Mouse (Mus musculus): ENCODE results near the gene Tbc1d24. TPM values are rescaled to one million over a fixed set of nuclear protein-coding genes. Genes with fewer than 3 reads are reported as not detected.
"Not testable (repeated sequence)": the region's sequence is repeated elsewhere in the genome, so short reads cannot be mapped to it uniquely, and the experiment has no call there.

The Tbc1d24 gene
- polyA plus RNA-seq, 1 experiment from 2014 or later: 30.7 TPM

DNA sequence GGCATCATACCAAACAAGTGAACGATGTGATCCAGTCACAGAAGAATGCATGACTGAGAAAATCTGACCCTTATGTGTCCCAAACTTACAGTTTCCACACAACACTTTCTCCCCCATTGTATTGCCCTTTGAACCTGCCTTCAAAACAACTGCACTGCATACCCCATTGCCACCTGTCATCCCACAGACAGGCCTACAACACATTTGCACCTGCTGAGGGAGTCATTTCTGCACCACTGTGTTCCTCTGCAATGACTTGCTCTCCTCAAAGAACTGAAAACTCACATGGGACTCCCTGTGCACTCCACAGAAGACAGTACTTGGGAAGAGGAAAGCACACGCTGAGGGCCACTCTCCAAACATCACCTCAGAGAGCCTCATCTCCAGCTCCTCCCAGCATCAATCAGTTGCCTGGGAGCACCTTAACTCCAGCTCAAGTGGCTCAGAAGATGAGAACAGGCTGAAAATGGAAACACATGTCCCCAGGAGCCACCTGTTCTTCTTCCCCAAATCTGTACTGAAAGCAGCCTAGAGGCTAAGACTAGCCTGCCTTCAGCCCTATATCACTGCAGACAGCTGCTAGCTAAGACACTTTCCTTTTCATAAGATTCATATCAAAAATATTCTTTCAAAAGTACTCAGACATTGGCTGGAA lies 68.0 kb downstream of the Tbc1d24 start:
- H3K36me3 ChIP-seq (replicated peaks): no peaks in the 10 kb centered on the region
- no peaks in the 10 kb centered on the region for H3K27me3 ChIP-seq (replicated peaks)
- H3K4me1 ChIP-seq: peaks cover 29% of the 10 kb centered on the region
- ATAC-seq (replicated peaks): no peak
- H3K27ac ChIP-seq: no peak overlapping the region
- WGBS: 82% methylated on average over 2 of the region's 2 CpGs
- H3K4me2 ChIP-seq: no peak overlapping the region
- no peak overlapping the region for H3K4me3 ChIP-seq
- no peaks in the 10 kb centered on the region for H3K9me3 ChIP-seq
- H3K9ac ChIP-seq: no peak overlapping the region

- H3K9ac ChIP-seq: no peak overlapping the region
- H3K4me2 ChIP-seq: no peak overlapping the region
- H3K4me1 ChIP-seq: peaks cover 6% of the 10 kb centered on the region; the same call in 1 of the 2 replicates
- H3K27me3 ChIP-seq (replicated peaks): no peaks in the 10 kb centered on the region
- H3K9me3 ChIP-seq: no peaks in the 10 kb centered on the region
- no peak overlapping the region for H3K4me3 ChIP-seq
- no peaks in the 10 kb centered on the region for H3K36me3 ChIP-seq (replicated peaks)
- no peak overlapping the region for H3K27ac ChIP-seq
- no peak for ATAC-seq (replicated peaks)
Measured at GRCm38 (mm10) chr17:24134062-24134461, 71.3 kb downstream of the Tbc1d24 start.

DNA sequence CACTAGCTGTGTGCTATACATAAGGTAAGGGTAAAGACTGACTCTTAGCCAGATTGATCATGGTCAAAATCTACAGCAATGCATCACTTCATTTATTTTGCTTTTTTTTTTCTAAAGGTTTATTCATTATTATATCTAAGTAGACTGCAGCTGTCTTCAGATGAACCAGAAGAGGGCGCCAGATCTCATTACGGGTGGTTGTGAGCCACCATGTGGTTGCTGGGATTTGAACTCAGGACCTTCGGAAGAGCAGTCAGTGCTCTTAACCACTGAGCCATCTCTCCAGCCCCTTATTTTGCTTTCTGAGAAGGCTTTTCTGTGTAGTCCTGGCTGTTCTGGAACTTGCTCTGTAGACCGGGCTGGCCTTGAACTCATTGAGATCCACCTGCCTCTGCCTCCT lies 72.4 kb downstream of the Tbc1d24 start:
- H3K27me3 ChIP-seq (replicated peaks); H3K4me2 ChIP-seq; ATAC-seq (replicated peaks); H3K9me3 ChIP-seq; H3K4me1 ChIP-seq; H3K36me3 ChIP-seq (replicated peaks); H3K9ac ChIP-seq; H3K4me3 ChIP-seq; H3K27ac ChIP-seq: not testable (repeated sequence)
- WGBS: 92% methylated on average over 4 of the region's 4 CpGs

DNA sequence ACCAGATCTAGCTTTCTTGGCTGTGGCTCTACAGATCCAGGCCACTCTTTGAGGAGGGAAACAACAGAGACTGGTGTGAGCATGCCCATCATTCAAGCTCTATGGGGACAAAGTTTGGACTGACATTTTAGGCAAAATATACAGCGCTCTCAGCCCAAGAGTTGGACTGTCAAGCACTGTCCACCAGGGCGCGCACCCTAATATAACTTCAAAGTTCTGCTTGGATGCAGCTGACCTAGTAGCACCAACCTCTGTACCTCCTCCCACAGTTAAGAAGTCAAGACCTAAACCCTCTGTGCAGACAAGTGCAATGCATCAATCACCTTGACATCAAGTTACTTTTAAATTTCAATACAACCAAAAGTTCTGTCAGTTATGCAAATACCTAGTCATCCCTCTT lies 73.8 kb downstream of the Tbc1d24 start:
- H3K9me3 ChIP-seq: no peaks in the 10 kb centered on the region
- no peak overlapping the region for H3K4me2 ChIP-seq
- no peaks in the 10 kb centered on the region for H3K27me3 ChIP-seq (replicated peaks)
- H3K4me3 ChIP-seq: no peak overlapping the region
- H3K9ac ChIP-seq: no peak overlapping the region
- no peak overlapping the region for H3K27ac ChIP-seq
- H3K4me1 ChIP-seq: no peaks in the 10 kb centered on the region
- H3K36me3 ChIP-seq (replicated peaks): no peaks in the 10 kb centered on the region
- 95% methylated on average over 3 of the region's 3 CpGs for WGBS
- ATAC-seq (replicated peaks): no peak

GRCm38 (mm10) chr17:24129246-24129645 lies 76.1 kb downstream of the Tbc1d24 start:
- H3K4me1 ChIP-seq; H3K27ac ChIP-seq; ATAC-seq (replicated peaks); H3K4me2 ChIP-seq; H3K36me3 ChIP-seq (replicated peaks); H3K9me3 ChIP-seq; H3K9ac ChIP-seq; H3K27me3 ChIP-seq (replicated peaks); H3K4me3 ChIP-seq: not testable (repeated sequence)
- WGBS: 87% methylated on average over 4 of the region's 4 CpGs

DNA sequence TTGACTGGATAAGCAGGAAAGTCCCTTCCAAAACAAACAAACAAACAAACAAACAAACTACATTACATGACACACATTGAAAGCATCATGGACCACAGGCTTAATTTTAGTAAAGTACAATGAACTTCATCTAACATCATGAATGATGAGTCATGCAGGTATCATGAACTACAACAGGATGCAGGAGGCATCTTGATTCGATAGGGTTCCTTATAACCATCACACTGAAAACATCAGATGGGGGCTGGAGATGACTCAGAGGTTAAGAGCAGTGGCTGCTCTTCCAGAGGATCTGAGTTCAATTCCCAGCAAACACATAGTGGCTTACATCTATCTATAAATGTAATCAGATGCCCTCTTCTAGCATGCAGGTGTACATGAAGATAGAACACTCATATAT lies 77.8 kb downstream of the Tbc1d24 start:
- no peaks in the 10 kb centered on the region for H3K36me3 ChIP-seq (replicated peaks)
- no peak overlapping the region for H3K9ac ChIP-seq
- WGBS: 90% methylated on average over 1 of the region's 1 CpGs
- H3K4me3 ChIP-seq: no peak overlapping the region
- H3K9me3 ChIP-seq: no peaks in the 10 kb centered on the region
- no peaks in the 10 kb centered on the region for H3K27me3 ChIP-seq (replicated peaks)
- H3K4me2 ChIP-seq: no peak overlapping the region
- no peak for ATAC-seq (replicated peaks)
- H3K4me1 ChIP-seq: no peaks in the 10 kb centered on the region
- no peak overlapping the region for H3K27ac ChIP-seq

GRCm38 (mm10) chr17:24126801-24127200 lies 78.6 kb downstream of the Tbc1d24 start:
- no peak for ATAC-seq (replicated peaks)
- no peak overlapping the region for H3K4me2 ChIP-seq
- H3K36me3 ChIP-seq (replicated peaks): no peaks in the 10 kb centered on the region
- H3K27ac ChIP-seq: no peak overlapping the region
- no peaks in the 10 kb centered on the region for H3K4me1 ChIP-seq
- H3K4me3 ChIP-seq: no peak overlapping the region
- 79% methylated on average over 3 of the region's 3 CpGs for WGBS
- H3K27me3 ChIP-seq (replicated peaks): no peaks in the 10 kb centered on the region
- no peak overlapping the region for H3K9ac ChIP-seq
- H3K9me3 ChIP-seq: no peaks in the 10 kb centered on the region

Small RNA genes within 50 kb of the gene (microRNA-seq; reads per million reads assigned to microRNA genes)
- 0.74 reads per million for gene Mir5134
- not detected for gene Mir6965

Other genes starting within 250 kb of the Tbc1d24 start
- gene Prss30, start 225.0 kb downstream of the Tbc1d24 start, polyA plus RNA-seq (2015; fragmentation: Nextera tagmentation; extraction: Ambion mirVana): not detected in 2 replicates
- gene Prss22, start 207.5 kb downstream of the Tbc1d24 start, polyA plus RNA-seq (2015; fragmentation: Nextera tagmentation; extraction: Ambion mirVana): not detected in 2 replicates
- 0.36 and 0.44 TPM in 2 replicates for gene Prss27, start 167.4 kb downstream of the Tbc1d24 start, polyA plus RNA-seq (2015; fragmentation: Nextera tagmentation; extraction: Ambion mirVana)
- gene Kctd5, start 132.1 kb downstream of the Tbc1d24 start, polyA plus RNA-seq (2015; fragmentation: Nextera tagmentation; extraction: Ambion mirVana): 73.4 and 77.9 TPM in 2 replicates
- gene Pdpk1, start 54.6 kb downstream of the Tbc1d24 start, polyA plus RNA-seq (2015; fragmentation: Nextera tagmentation; extraction: Ambion mirVana): 69.8 and 75.5 TPM in 2 replicates
- gene Amdhd2, start 41.8 kb downstream of the Tbc1d24 start, polyA plus RNA-seq (2015; fragmentation: Nextera tagmentation; extraction: Ambion mirVana): 32.1 and 39.6 TPM in 2 replicates
- gene Atp6v0c, start 35.9 kb downstream of the Tbc1d24 start, polyA plus RNA-seq (2015; fragmentation: Nextera tagmentation; extraction: Ambion mirVana): 1,357 and 1,392 TPM in 2 replicates
- gene Ntn3, start 4.0 kb upstream of the Tbc1d24 start, polyA plus RNA-seq (2015; fragmentation: Nextera tagmentation; extraction: Ambion mirVana): 5.1 and 5.4 TPM in 2 replicates
- gene Tedc2, start 15.3 kb upstream of the Tbc1d24 start, polyA plus RNA-seq (2015; fragmentation: Nextera tagmentation; extraction: Ambion mirVana): 12.1 and 12.5 TPM in 2 replicates
- gene Ccnf, start 45.9 kb upstream of the Tbc1d24 start, polyA plus RNA-seq (2015; fragmentation: Nextera tagmentation; extraction: Ambion mirVana): 13.9 and 15.1 TPM in 2 replicates
- gene Abca17, start 145.5 kb upstream of the Tbc1d24 start, polyA plus RNA-seq (2015; fragmentation: Nextera tagmentation; extraction: Ambion mirVana): 0.41 and 0.65 TPM in 2 replicates
- gene Abca3, start 146.4 kb upstream of the Tbc1d24 start, polyA plus RNA-seq (2015; fragmentation: Nextera tagmentation; extraction: Ambion mirVana): 32.4 and 34.6 TPM in 2 replicates
- 364 and 368 TPM in 2 replicates for gene Rnps1, start 209.0 kb upstream of the Tbc1d24 start, polyA plus RNA-seq (2015; fragmentation: Nextera tagmentation; extraction: Ambion mirVana)
- 35.4 and 36.4 TPM in 2 replicates for gene Eci1, start 221.1 kb upstream of the Tbc1d24 start, polyA plus RNA-seq (2015; fragmentation: Nextera tagmentation; extraction: Ambion mirVana)
- 7.3 and 9.6 TPM in 2 replicates for gene Dnase1l2, start 237.5 kb upstream of the Tbc1d24 start, polyA plus RNA-seq (2015; fragmentation: Nextera tagmentation; extraction: Ambion mirVana)